Mouse (Mus musculus) heart, embryonic 14.5 days (tissue): ENCODE data around the gene Ccdc84. TPM values are rescaled to one million over a fixed set of nuclear protein-coding genes. Genes with fewer than 3 reads are reported as not detected.
A peak's percentile ranks its signal among the peaks of the same experiment; 100 is the strongest.
"Not testable (repeated sequence)": the region's sequence is repeated elsewhere in the genome, so short reads cannot be mapped to it uniquely, and the experiment has no call there.

ENCODE experiments used
- ATAC-seq: fragments of 200-750 bp; cut with Nextera tagmentation; 2 replicates; pipeline ENCODE4 v1.8.0; 2017; ENCODE audit warnings: low read depth, moderate TSS enrichment; ENCODE audit not compliant: insufficient number of reproducible peaks, insufficient read depth, low FRiP score
- H3K27ac ChIP-seq, 2 experiments: fragments of 200-500 bp in 1 of 2; fragments of 300-500 bp in 1 of 2; sonication (generic) in 1 of 2; replicated peaks in 1 of 2; 2 replicates each; pipeline ENCODE4 v1.5.1; 2012 to 2014; ENCODE audit warnings: low read depth in 2 of 2, low read length in 2 of 2, control low read depth in 1 of 2, mild to moderate bottlenecking in 1 of 2, mixed read lengths in 1 of 2; ENCODE audit not compliant: control insufficient read depth in 1 of 2, insufficient read depth in 1 of 2
- H3K27me3 ChIP-seq: fragments of 300-500 bp; sonication (generic); 2 replicates; pipeline ENCODE4 v1.6.1; 2014; ENCODE audit warnings: mild to moderate bottlenecking, low read length, control low read depth; ENCODE audit not compliant: control insufficient read depth, insufficient read depth
- H3K36me3 ChIP-seq: fragments of 300-500 bp; sonication (generic); 2 replicates; pipeline ENCODE4 v1.6.1; 2014; ENCODE audit warnings: mild to moderate bottlenecking, control low read depth, low read length, mixed read lengths; ENCODE audit not compliant: control insufficient read depth, insufficient read depth
- H3K4me1 ChIP-seq, 2 experiments: fragments of 200-500 bp in 1 of 2; fragments of 300-500 bp in 1 of 2; sonication (generic) in 1 of 2; 2 replicates each; pipeline ENCODE4 v1.6.1; 2012 to 2014; ENCODE audit warnings: low read length in 2 of 2, control low read depth in 1 of 2, mixed read lengths in 1 of 2; ENCODE audit not compliant: control insufficient read depth in 2 of 2, insufficient read depth in 2 of 2
- H3K4me2 ChIP-seq: fragments of 300-500 bp; sonication (generic); 2 replicates; pipeline ENCODE4 v1.6.1; 2014; ENCODE audit warnings: mild to moderate bottlenecking, low read length
- H3K4me3 ChIP-seq, 2 experiments: fragments of 200-500 bp in 1 of 2; fragments of 300-500 bp in 1 of 2; sonication (generic) in 1 of 2; 2 replicates each; pipeline ENCODE4 v1.5.1; 2012 to 2014; ENCODE audit warnings: low read length in 2 of 2, mild to moderate bottlenecking in 2 of 2, control low read depth in 1 of 2, low read depth in 1 of 2, moderate library complexity in 1 of 2; ENCODE audit not compliant: control insufficient read depth in 1 of 2, insufficient read depth in 1 of 2
- H3K9ac ChIP-seq: fragments of 300-500 bp; sonication (generic); 2 replicates; pipeline ENCODE4 v1.6.1; 2014; ENCODE audit warnings: mild to moderate bottlenecking, low read length
- H3K9me3 ChIP-seq: fragments of 300-500 bp; sonication (generic); 2 replicates; pipeline ENCODE4 v1.6.1; 2016; ENCODE audit warnings: low read length, control low read depth; ENCODE audit not compliant: control insufficient read depth
- whole genome bisulfite sequencing: fragments of 180-500 bp; shearing (Covaris S2); extraction: QIAGEN DNeasy Blood & Tissue Kit; methylation state at CpG from one replicate; pipeline ENCODE4 v1.1.7; 2014; 5-methylcytosine and 5-hydroxymethylcytosine counted together
- polyA plus RNA-seq: library from polyadenylated mRNA; unstranded; fragments of >200 nt; fragmentation: Nextera tagmentation; extraction: Ambion mirVana; gene quantifications from 2 replicates; pipeline ENCODE4 v1.2.1, GENCODE M21; 2014

Gene Ccdc84
- 19.5 and 20.9 TPM in 2 replicates for polyA plus RNA-seq

GRCm38 (mm10) chr9:44418519-44419385 is at the start of gene Ccdc84:
Gene Ccdc84 (minus strand): TSS chr9:44418569.
- 71% methylated on average over 14 of the region's 14 CpGs for WGBS
- H3K36me3 ChIP-seq, result peaks cover 21% of the 10 kb centered on the region

GRCm38 (mm10) chr9:44461950-44462349 is 43.6 kb upstream of the Ccdc84 start:
- Histone ChIP-seq H3K4me3 (no peak overlapping the region), H3K4me1 (no peaks in the 10 kb centered on the region), H3K27me3 (peaks cover 10% of the 10 kb centered on the region; the same call in 1 of the 2 replicates), H3K36me3 (no peaks in the 10 kb centered on the region), H3K27ac (no peak overlapping the region), H3K9ac (no peak overlapping the region), H3K9me3 (no peaks in the 10 kb centered on the region), H3K4me2 (no peak overlapping the region)
- ATAC-seq, result no peak
- 64% methylated on average over 5 of the region's 5 CpGs for WGBS

More at GRCm38 (mm10) chr9:44418519-44419385, at the start of gene Ccdc84:
- Histone ChIP-seq H3K4me2 (peak within 1 kb of the TSS; percentile 89), H3K4me3 (peak within 1 kb of the TSS; percentile 58 to 87), H3K4me1 (peaks cover 2 to 13% of the 10 kb centered on the region in 2 experiments), H3K27me3 (no peaks in the 10 kb centered on the region), H3K9ac (peak within 1 kb of the TSS; percentile 91), H3K9me3 (no peaks in the 10 kb centered on the region), H3K27ac (peak within 1 kb of the TSS; percentile 75 to 83; a peak in 3 of 4 replicates)
- ATAC-seq, result no peak

GRCm38 (mm10) chr9:44457035-44457742 is 38.8 kb upstream of the Ccdc84 start:
- H3K27ac ChIP-seq, result no peak overlapping the region
- H3K9me3 ChIP-seq, result no peaks in the 10 kb centered on the region
- H3K9ac ChIP-seq, result no peak overlapping the region
- no peak overlapping the region for H3K4me2 ChIP-seq
- H3K4me3 ChIP-seq, result no peak overlapping the region
- no peaks in the 10 kb centered on the region for H3K36me3 ChIP-seq
- peaks cover 29% of the 10 kb centered on the region for H3K27me3 ChIP-seq
- no peaks in the 10 kb centered on the region for H3K4me1 ChIP-seq
- ATAC-seq, result no peak
- 11% methylated on average over 11 of the region's 11 CpGs for WGBS

GRCm38 (mm10) chr9:44454891-44455220 is 36.5 kb upstream of the Ccdc84 start, which contains the start of gene Upk2:
Gene Upk2 (minus strand): TSS chr9:44454976.
- no peak within 1 kb of the TSS for H3K27ac ChIP-seq
- ATAC-seq, result no peak
- no peak within 1 kb of the TSS for H3K4me3 ChIP-seq
- peaks cover 29% of the 10 kb centered on the region for H3K27me3 ChIP-seq
- no peak within 1 kb of the TSS for H3K9ac ChIP-seq
- H3K4me2 ChIP-seq, result no peak within 1 kb of the TSS
- H3K9me3 ChIP-seq, result no peaks in the 10 kb centered on the region
- WGBS, result 17% methylated on average over 4 of the region's 4 CpGs
- no peaks in the 10 kb centered on the region for H3K4me1 ChIP-seq
- H3K36me3 ChIP-seq, result no peaks in the 10 kb centered on the region

- peaks cover 29% of the 10 kb centered on the region for H3K27me3 ChIP-seq
- H3K9me3 ChIP-seq, result no peaks in the 10 kb centered on the region
- peak; percentile 54; the same call in 1 of the 2 replicates for ATAC-seq
These were observed 35.9 kb upstream of the Ccdc84 start for GRCm38 (mm10) chr9:44454132-44454890.

GRCm38 (mm10) chr9:44450387-44450786 is 32.0 kb upstream of the Ccdc84 start:
- H3K9me3 ChIP-seq, result no peaks in the 10 kb centered on the region
- no peak for ATAC-seq
- H3K36me3 ChIP-seq, result no peaks in the 10 kb centered on the region
- no peak overlapping the region for H3K4me2 ChIP-seq
- no peak overlapping the region for H3K4me3 ChIP-seq
- H3K9ac ChIP-seq, result no peak overlapping the region
- H3K4me1 ChIP-seq, result no peaks in the 10 kb centered on the region
- H3K27me3 ChIP-seq, result peaks cover 12% of the 10 kb centered on the region
- no peak overlapping the region for H3K27ac ChIP-seq

More at GRCm38 (mm10) chr9:44454132-44454890, 35.9 kb upstream of the Ccdc84 start:
- Histone ChIP-seq H3K36me3 (no peaks in the 10 kb centered on the region), H3K4me2 (no peak overlapping the region), H3K4me1 (no peaks in the 10 kb centered on the region), H3K9ac (no peak overlapping the region), H3K4me3 (no peak overlapping the region), H3K27ac (no peak overlapping the region)
- WGBS, result 4% methylated on average over 14 of the region's 14 CpGs

- H3K4me2 ChIP-seq, H3K4me1 ChIP-seq, H3K27ac ChIP-seq, H3K9me3 ChIP-seq, ATAC-seq, H3K27me3 ChIP-seq, H3K9ac ChIP-seq, H3K4me3 ChIP-seq, H3K36me3 ChIP-seq: not testable (repeated sequence)
- 76% methylated on average over 7 of the region's 7 CpGs for WGBS
These were observed 26.1 kb upstream of the Ccdc84 start for GRCm38 (mm10) chr9:44444402-44445025.
